Mouse (Mus musculus): ENCODE data around the gene Rgs6.

GRCm38 (mm10) chr12:82550076-82550475 lies 38.0 kb upstream of the Rgs6 start:
- TF ChIP-seq CTCF (IDR thresholded peaks at IDR 0.05; ENCODE audit: low read depth, low read length) (no peak), POLR2A (IDR thresholded peaks at IDR 0.05; ENCODE audit: borderline replicate concordance, low read depth, low read length) (no peak)

Data from bone marrow macrophage, adult 2 months (primary cell).